Mouse (Mus musculus) c-Kit-positive CD71-positive TER-119-positive erythroid progenitor cells, embryonic 14.5 days (primary cell): ENCODE measurements at regions not wholly inside any gene's neighbourhood (a gene's known extent, or its start where the extent isn't known, plus 50 kb on each side); places are given as distances from the start of the nearest gene placed in this dataset.

Experiments
- DNase-seq: peaks from one replicate; pipeline ENCODE4 v3.0.0-alpha.2; 2013; ENCODE audit warnings: low spot score

DNA sequence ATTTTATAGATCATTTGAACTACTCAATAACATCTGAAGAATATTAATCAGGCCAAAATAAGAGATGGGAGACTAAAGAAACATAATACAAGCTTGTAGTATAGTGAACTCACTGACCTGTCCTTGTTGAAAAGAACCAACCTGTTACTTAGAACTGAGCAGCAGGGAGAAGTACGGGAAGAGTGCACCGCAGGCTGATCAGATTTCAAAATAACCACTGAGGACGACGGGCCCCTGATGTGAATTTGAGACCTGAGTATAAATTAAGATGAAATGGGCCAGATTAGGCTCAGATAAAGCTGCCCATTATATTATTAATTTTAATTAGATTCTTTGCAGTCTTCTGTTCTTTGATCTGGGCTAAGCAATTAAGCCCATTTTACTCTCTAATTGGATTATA is 391.2 kb upstream of the Tyrp1 start:
- no peak for DNase-seq

DNA sequence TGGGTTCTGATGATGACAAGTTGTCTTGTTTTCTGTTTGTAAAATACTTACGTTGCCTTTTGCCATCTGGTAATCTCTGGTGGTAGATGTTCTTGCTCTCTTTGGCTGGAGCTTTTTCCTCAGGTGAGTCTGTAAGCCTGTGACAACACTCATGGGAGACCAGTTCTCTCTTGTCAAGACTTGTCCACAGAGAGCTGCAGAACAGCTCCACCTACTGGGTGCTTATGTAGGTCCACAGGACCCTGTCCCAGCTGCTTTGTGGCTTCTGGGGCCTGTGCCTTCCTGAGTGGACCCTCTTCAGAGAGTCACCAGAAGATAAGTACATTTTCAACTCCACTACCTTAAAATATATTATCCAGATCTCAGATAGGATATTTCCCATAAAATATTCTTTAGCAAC is 370.3 kb upstream of the Tyrp1 start:
- DNase-seq: no peak

- no peak for DNase-seq
Observed at GRCm38 (mm10) chr4:80475736-80476478, 358.0 kb upstream of the Tyrp1 start.

DNA sequence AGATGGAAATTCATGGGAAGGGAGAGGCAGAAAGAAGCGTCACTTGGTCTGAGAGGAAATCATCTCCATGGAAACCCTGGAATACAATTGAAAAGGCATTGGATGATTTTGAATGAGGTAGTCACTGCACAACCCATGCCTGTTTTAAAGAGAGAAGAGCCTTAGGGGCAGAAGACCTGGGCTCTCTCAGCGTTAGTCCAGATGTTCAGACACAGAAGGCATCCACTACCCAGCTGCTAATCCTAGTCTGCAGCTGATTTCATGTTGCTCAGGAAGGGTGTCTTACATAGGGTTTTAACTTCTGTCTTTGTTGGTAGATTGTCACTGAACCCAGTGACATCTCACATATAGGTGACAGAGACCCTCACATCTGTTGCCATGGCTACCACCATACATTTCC is 318.8 kb upstream of the Tyrp1 start:
- no peak for DNase-seq

GRCm38 (mm10) chr4:80517476-80518285 is 316.2 kb upstream of the Tyrp1 start:
- DNase-seq: peak; percentile 2

DNA sequence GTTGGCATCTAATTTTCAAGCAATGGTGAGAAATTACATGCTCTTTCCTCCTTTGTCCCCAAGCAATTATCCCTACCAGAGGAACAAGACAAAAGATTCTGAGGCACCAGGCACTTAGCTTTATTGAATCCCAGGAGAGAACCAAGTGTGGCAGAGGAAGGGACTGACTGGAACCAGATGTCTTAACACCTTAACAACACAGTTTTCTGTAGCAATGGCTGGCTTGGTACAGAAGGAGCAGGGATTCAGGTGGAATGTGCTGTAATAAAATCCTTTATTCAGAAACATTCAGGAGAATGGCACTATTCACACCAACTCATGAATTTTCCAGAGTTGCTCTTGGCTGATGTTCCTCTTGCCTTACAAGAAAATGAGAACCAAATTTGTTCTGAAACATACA is 315.3 kb upstream of the Tyrp1 start:
- no peak for DNase-seq

DNA sequence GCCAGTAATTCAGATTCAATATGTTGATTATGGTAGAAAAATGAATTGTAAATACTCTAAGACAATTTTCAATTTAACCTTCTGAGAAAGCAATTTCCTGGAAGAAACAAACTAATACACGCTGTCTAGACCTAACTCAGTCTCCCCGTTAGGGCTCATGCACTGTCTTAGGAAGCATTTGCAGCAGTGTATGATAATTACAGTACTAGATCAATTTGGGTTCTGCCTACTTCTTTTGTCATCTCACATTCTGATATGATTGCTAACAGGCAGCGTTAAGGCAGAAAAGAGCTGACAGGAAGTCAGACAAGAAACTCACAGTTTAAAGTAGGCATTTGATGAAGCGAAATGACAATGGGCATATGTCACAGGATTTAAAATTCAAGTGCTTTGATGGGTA is 294.1 kb upstream of the Tyrp1 start:
- DNase-seq: no peak

DNA sequence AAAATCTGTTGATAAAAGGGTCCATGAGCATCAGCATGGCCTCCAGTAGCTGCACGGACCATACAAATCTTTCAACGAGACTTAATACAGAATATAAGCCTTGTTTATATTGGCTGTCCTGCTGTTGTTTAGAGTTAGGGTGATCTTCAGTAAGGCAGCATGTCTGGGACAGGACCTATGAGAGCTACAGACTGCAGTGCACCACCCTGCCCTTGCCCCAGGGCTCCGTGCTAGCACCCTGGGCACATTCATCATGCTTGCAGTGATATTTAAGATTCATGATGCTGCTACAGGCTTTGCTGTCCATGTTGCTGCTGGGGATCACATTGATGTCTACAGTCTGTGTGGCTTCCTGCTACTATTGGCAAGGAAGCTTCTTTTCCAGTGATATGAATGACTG is 288.8 kb upstream of the Tyrp1 start:
- DNase-seq: no peak

DNA sequence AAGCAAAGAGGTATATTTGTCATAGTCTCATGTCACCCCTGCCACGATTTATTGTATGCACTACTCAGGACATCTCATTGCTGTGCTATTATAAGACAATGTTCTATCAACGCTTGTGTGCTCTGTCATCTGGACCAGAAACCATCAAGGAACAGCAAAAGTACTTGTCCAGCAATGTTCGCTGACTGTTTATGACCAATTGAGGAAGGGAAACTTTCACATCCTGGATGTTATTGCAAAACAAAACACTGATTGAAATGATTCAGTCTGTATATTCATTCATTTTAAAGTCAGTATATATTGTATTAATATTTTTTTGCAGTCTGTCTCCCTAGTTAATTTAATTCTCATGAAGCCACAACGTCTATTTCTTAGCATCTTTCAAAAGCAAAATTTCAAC is 244.5 kb upstream of the Tyrp1 start:
- no peak for DNase-seq

- no peak for DNase-seq
Observed at GRCm38 (mm10) chr4:80628271-80628670, 205.7 kb upstream of the Tyrp1 start.

DNA sequence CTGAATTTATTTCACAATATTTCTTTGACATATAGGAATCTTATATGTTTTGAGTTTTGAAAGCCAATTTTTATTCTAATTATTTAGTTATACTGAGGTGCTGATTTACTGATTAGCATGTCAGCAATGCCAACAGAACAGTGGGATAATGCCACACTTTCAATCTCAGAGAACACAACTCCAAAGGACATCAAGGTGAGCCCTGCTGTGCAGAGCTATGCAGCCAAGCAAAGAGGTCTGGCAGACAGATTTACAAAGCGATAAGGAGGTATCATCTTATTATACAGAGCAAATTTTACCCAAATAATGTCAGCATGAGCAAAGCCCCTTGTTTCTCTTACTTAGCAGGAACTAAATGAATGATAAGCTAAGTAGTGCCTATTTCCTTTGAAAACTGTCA is 204.7 kb upstream of the Tyrp1 start:
- no peak for DNase-seq

DNA sequence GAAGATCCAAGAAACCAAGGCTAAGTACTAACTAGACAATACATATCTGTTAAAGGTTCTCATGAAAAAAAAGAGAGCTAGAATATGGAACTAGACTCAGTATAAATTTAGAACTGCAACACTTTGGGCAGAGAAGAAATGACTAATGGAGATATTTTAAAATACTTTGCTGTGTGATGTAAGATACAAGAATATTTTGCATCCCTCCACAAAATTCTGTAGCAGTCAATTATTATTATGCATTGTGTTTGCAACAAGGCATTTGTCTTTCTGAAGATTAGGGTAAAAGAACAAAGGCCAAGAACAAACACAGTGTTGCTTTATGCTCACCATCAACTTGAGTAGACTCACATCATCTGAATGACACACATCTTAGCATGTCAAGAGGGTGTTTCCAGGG is 203.7 kb upstream of the Tyrp1 start:
- DNase-seq: no peak

DNA sequence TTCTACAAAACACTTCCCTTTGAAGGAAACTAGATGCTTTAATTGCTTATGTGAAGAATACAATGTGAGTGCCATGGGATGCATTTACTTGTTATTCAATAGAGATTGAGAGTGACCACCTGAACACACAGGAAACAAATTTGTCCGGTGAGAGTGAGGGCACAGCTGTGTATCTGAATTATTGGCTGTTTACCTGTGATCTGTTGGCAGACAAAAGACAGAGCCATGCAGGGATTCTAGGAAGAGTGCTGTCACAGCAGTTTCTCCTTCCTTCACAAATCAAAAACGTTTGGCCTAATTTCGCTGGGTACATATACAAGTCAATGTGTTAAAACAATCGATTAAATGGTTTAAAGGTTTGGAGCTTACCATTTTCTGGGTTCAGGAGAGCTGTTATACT is 202.9 kb upstream of the Tyrp1 start:
- no peak for DNase-seq

DNA sequence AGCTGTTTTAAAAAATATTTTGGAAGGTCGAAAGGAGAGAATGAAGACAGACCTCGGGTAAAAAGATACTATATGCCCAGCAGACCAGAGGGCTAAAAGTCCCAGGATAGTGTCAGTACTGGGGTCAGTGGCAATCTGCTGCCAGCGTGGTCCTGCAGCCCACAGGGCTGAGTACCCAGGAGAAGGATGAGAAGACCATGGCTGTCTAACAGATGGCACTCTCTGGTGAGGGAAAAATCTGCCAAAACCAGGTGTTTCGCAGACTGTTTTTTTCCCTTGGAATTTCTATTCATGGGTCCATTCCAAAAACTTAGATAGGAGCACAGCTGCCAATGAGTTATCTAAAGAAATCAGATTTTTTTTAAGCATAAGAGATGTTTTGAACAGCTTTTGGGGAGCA is 202.5 kb upstream of the Tyrp1 start:
- no peak for DNase-seq

GRCm38 (mm10) chr4:80638381-80638780 is 195.5 kb upstream of the Tyrp1 start:
- no peak for DNase-seq
